Mouse (Mus musculus) limb, embryonic 15.5 days (tissue): ENCODE results near the gene Hmgb1. TPM values are rescaled to one million over a fixed set of nuclear protein-coding genes. Genes with fewer than 3 reads are reported as not detected.

ENCODE experiments used
- ATAC-seq: fragments of 200-750 bp; cut with Nextera tagmentation; 2 replicates; pipeline ENCODE4 v1.8.0; 2017; ENCODE audit warnings: low read depth, moderate TSS enrichment; ENCODE audit not compliant: insufficient number of reproducible peaks, low FRiP score, low TSS enrichment
- H3K27ac ChIP-seq: fragments of 300-500 bp; sonication (generic); 2 replicates; pipeline ENCODE4 v1.5.1; 2015; ENCODE audit warnings: moderate library complexity, mild to moderate bottlenecking, inconsistent platforms
- H3K27me3 ChIP-seq: fragments of 300-500 bp; sonication (generic); 2 replicates; pipeline ENCODE4 v1.6.1; 2015; ENCODE audit warnings: inconsistent platforms
- H3K36me3 ChIP-seq: fragments of 300-500 bp; sonication (generic); 2 replicates; pipeline ENCODE4 v1.6.1; 2015; ENCODE audit warnings: inconsistent platforms
- H3K4me1 ChIP-seq: fragments of 300-500 bp; sonication (generic); 2 replicates; pipeline ENCODE4 v1.6.1; 2015; ENCODE audit warnings: inconsistent platforms
- H3K4me2 ChIP-seq: fragments of 300-500 bp; sonication (generic); 2 replicates; pipeline ENCODE4 v1.6.1; 2015; ENCODE audit warnings: mild to moderate bottlenecking, inconsistent platforms
- H3K4me3 ChIP-seq: fragments of 300-500 bp; sonication (generic); 2 replicates; pipeline ENCODE4 v1.5.1; 2015; ENCODE audit warnings: mild to moderate bottlenecking, inconsistent platforms
- H3K9ac ChIP-seq: fragments of 300-500 bp; sonication (generic); 2 replicates; pipeline ENCODE4 v1.6.1; 2015; ENCODE audit warnings: inconsistent platforms
- H3K9me3 ChIP-seq: fragments of 300-500 bp; sonication (generic); 2 replicates; pipeline ENCODE4 v1.6.1; 2016; ENCODE audit warnings: inconsistent platforms
- WGBS: fragments of 180-500 bp; shearing (Covaris S2); methylation state at CpG from one replicate; pipeline ENCODE4 v1.1.7; 2015; 5-methylcytosine and 5-hydroxymethylcytosine counted together
- polyA plus RNA-seq: library from polyadenylated mRNA; unstranded; fragments of >200 nt; fragmentation: Nextera tagmentation; extraction: Ambion mirVana; gene quantifications from 2 replicates; pipeline ENCODE4 v1.2.1, GENCODE M21; 2015

Gene Hmgb1
- polyA plus RNA-seq, 1 experiment from 2014 or later: 1,273 TPM

DNA sequence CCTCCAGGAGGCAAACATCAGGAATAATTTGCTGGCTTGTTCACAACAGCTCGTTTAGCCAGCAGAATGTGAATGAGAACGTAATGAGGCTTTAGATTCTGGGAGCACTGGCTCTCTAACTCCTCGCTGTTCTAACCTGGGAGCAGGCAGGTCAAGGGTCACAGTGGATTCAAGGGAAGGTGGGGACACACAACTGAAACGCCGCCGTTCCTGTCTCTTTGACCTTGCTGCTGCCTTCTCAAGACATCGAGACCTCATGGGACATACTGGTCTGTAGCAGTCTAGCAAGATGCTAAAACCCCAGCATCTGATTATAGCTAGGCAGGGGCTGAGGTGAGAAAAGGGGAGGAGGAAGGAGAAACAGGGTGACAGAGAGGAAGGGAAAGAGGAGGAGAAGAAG is 70.8 kb downstream of the Hmgb1 start:
- Histone ChIP-seq H3K9ac (no peak overlapping the region), H3K4me1 (peaks cover 11% of the 10 kb centered on the region; the same call in 1 of the 2 replicates), H3K9me3 (no peaks in the 10 kb centered on the region), H3K4me3 (no peak overlapping the region), H3K36me3 (no peaks in the 10 kb centered on the region), H3K4me2 (no peak overlapping the region), H3K27me3 (no peaks in the 10 kb centered on the region), H3K27ac (no peak overlapping the region)
- ATAC-seq: no peak
- 61% methylated on average over 7 of the region's 7 CpGs for WGBS

DNA sequence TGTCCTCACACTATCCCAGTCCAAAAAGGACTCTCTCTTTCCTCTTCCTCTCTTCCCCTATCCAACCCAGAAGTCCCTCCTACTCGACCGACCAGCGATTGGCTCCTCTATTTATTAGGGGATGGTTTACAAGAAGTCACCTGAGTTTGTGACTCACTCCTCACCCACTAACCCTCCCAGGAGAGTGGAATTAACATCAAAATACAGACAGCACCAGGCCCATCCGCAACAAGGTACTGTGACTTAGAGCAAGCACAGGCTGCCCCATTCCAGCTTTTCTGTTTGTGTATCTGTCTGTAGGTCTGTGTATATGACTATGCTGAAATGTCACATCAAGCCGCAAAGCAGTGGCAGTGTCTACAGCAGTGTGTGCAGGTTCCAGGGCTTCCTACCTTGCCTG is 71.7 kb downstream of the Hmgb1 start:
- no peak for ATAC-seq

DNA sequence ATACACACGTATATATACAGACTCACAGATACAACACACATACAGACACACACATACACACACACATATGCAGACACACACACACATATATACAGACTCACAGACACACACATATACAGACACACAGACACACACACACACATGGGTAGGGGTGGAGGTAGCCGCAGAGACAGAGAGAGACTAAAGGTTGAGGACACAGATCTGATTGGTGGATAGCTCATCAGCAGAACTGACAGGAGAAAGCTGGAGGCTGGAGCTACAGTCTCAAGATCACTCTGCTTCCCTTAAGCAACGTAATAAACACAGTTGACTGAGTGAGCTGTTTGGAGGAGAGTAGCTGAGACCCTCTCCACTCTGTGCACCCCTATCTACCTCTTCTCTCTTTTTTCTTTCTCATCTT is 75.1 kb downstream of the Hmgb1 start:
- Histone ChIP-seq H3K27me3 (no peaks in the 10 kb centered on the region), H3K4me1 (no peaks in the 10 kb centered on the region), H3K9ac (no peak overlapping the region), H3K4me2 (no peak overlapping the region), H3K4me3 (no peak overlapping the region), H3K9me3 (no peaks in the 10 kb centered on the region), H3K36me3 (no peaks in the 10 kb centered on the region), H3K27ac (no peak overlapping the region)
- WGBS: 86% methylated on average over 3 of the region's 3 CpGs
- no peak for ATAC-seq

More for the DNA sequence above, 71.7 kb downstream of the Hmgb1 start:
- H3K27me3 ChIP-seq: no peaks in the 10 kb centered on the region
- 0 out of 2 replicates have a peak, but pooled peaks cover 3% of the 10 kb centered on the region for H3K4me1 ChIP-seq
- H3K27ac ChIP-seq: no peak overlapping the region
- no peak overlapping the region for H3K4me3 ChIP-seq
- no peaks in the 10 kb centered on the region for H3K36me3 ChIP-seq
- H3K9ac ChIP-seq: no peak overlapping the region
- H3K9me3 ChIP-seq: no peaks in the 10 kb centered on the region
- no peak overlapping the region for H3K4me2 ChIP-seq
- 81% methylated on average over 5 of the region's 5 CpGs for WGBS

DNA sequence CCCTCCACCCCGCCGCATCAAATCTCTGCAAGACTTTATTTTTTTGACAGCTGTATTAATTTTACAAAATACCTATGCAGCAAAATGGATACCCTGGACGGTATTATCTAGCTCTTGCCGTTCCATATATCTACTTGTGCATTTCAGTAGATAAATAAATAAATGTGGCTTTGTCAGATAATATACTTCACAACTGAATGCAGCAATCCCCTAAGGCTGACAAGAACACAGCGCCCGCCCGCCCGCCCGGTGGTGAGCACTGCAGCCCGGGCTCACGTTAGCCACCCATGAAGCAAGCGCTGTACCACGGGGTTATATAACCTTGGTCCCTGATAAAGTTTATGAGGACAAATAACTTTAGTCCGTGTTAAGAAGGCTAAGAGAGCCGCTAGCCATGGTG is 76.1 kb downstream of the Hmgb1 start:
- H3K4me1 ChIP-seq: no peaks in the 10 kb centered on the region
- 74% methylated on average over 15 of the region's 15 CpGs for WGBS
- no peak for ATAC-seq

DNA sequence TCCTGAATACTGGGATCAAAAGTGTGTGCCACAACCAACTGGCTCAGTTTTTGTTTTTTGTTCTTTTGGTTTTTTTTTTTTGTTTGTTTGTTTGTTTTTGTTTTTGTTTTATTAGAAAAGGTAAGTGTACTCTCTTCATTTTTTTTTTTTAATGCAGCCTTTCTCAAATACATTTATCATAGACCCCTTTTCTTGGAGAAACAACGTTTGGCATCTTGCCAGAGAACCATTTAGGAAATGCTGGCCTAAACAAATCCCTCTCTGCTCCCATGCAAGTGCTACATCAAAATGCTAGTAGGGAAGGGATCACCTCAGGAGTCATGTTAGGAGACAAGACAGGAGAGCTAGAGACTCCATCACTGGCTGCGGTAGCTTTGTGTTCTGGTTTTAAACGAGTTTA is 76.7 kb downstream of the Hmgb1 start:
- no peak overlapping the region for H3K4me2 ChIP-seq
- no peak overlapping the region for H3K27ac ChIP-seq
- no peak overlapping the region for H3K9ac ChIP-seq
- H3K9me3 ChIP-seq: no peaks in the 10 kb centered on the region
- 50% methylated on average over 3 of the region's 3 CpGs for WGBS
- H3K36me3 ChIP-seq: no peaks in the 10 kb centered on the region
- no peaks in the 10 kb centered on the region for H3K27me3 ChIP-seq
- H3K4me3 ChIP-seq: no peak overlapping the region
- H3K4me1 ChIP-seq: no peaks in the 10 kb centered on the region
- no peak for ATAC-seq

More for the DNA sequence above, 76.1 kb downstream of the Hmgb1 start:
- H3K4me3 ChIP-seq: no peak overlapping the region
- no peak overlapping the region for H3K4me2 ChIP-seq
- no peaks in the 10 kb centered on the region for H3K9me3 ChIP-seq
- no peaks in the 10 kb centered on the region for H3K27me3 ChIP-seq
- H3K27ac ChIP-seq: no peak overlapping the region
- H3K9ac ChIP-seq: no peak overlapping the region
- H3K36me3 ChIP-seq: no peaks in the 10 kb centered on the region

- 84% methylated on average over 8 of the region's 8 CpGs for WGBS
- Histone ChIP-seq H3K27ac (no peak overlapping the region), H3K36me3 (no peaks in the 10 kb centered on the region), H3K4me2 (no peak overlapping the region), H3K4me1 (no peaks in the 10 kb centered on the region), H3K27me3 (no peaks in the 10 kb centered on the region), H3K9ac (no peak overlapping the region), H3K4me3 (no peak overlapping the region), H3K9me3 (no peaks in the 10 kb centered on the region)
- ATAC-seq: no peak
Measured at GRCm38 (mm10) chr5:149104096-149104725, 80.1 kb downstream of the Hmgb1 start.

DNA sequence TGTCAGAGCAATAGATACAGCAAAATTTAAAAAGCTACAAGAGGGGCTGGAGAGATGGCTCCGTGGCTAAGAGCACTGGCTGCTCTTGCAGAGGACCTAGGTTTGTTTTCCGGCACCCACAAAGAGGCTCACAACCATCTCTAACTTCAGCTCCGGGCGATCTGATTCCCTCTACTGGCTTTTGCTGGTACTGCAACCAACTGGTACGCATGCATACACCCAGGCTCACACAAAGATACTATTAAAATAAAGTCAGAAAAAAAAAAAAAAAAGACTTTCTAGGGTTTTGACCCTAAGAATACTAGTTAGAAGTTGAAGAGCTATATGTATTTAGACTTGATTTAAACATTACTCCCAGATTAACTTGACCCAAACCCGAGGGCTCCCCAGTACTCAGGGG is 82.4 kb downstream of the Hmgb1 start:
- 83% methylated on average over 6 of the region's 6 CpGs for WGBS
- H3K27me3 ChIP-seq: no peaks in the 10 kb centered on the region
- H3K4me2 ChIP-seq: no peak overlapping the region
- no peak overlapping the region for H3K9ac ChIP-seq
- H3K4me1 ChIP-seq: no peaks in the 10 kb centered on the region
- no peak overlapping the region for H3K4me3 ChIP-seq
- no peak for ATAC-seq
- H3K9me3 ChIP-seq: no peaks in the 10 kb centered on the region
- no peak overlapping the region for H3K27ac ChIP-seq
- H3K36me3 ChIP-seq: no peaks in the 10 kb centered on the region

GRCm38 (mm10) chr5:149100091-149100490 is 84.2 kb downstream of the Hmgb1 start:
- ATAC-seq: no peak
- no peaks in the 10 kb centered on the region for H3K9me3 ChIP-seq
- H3K4me3 ChIP-seq: no peak overlapping the region
- 69% methylated on average over 3 of the region's 3 CpGs for WGBS
- H3K9ac ChIP-seq: no peak overlapping the region
- no peak overlapping the region for H3K27ac ChIP-seq
- H3K4me1 ChIP-seq: no peaks in the 10 kb centered on the region
- no peaks in the 10 kb centered on the region for H3K36me3 ChIP-seq
- H3K4me2 ChIP-seq: no peak overlapping the region
- no peaks in the 10 kb centered on the region for H3K27me3 ChIP-seq

DNA sequence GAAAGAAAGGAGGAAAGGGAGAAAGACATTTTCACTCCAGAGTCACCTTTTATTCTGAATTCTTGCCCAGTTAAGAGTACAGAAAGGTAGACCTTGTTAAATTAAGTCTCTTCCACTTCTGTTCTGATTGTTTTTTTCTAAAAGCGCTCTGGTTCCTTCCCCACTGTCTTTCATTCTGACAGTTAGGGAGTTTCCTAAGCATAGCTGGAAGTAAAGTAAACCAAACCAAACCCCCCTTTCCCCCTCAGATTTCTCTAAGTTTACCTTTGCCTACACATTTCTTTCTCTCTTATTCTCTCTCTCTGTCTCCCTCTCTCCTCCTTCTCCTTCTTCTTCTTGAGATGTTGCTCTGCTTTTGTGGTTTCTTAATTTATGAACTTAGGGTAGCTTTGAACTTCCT is 85.3 kb downstream of the Hmgb1 start:
- WGBS: 92% methylated on average over 1 of the region's 1 CpGs

DNA sequence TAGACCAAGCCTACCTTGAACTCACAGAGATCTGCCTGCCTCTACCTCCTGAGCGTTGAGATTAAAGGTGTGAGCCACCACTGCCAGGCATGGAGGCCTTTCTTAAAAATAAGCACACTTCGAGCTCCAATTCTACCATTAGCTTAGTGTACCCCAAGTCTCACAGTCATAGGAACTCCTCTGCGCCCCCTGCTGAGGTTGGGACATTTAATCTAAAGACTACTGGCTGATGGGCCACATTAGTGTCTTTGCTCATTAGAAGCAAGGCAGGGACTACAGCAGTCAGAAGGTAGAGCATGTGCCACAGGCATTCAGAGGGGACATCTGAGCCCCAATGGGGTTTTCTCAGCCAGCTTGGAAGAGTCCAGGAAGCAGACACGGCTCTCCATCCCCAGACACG is 86.4 kb downstream of the Hmgb1 start:
- no peak for ATAC-seq
- H3K4me2 ChIP-seq: no peak overlapping the region
- H3K9me3 ChIP-seq: no peaks in the 10 kb centered on the region
- H3K36me3 ChIP-seq: no peaks in the 10 kb centered on the region
- WGBS: 82% methylated on average over 5 of the region's 5 CpGs
- H3K27me3 ChIP-seq: no peaks in the 10 kb centered on the region
- H3K9ac ChIP-seq: no peak overlapping the region
- H3K27ac ChIP-seq: no peak overlapping the region
- H3K4me1 ChIP-seq: no peaks in the 10 kb centered on the region
- H3K4me3 ChIP-seq: no peak overlapping the region

More for the DNA sequence above, 85.3 kb downstream of the Hmgb1 start:
- Histone ChIP-seq H3K9me3 (no peaks in the 10 kb centered on the region), H3K4me2 (no peak overlapping the region), H3K27me3 (no peaks in the 10 kb centered on the region), H3K27ac (no peak overlapping the region), H3K36me3 (no peaks in the 10 kb centered on the region), H3K4me3 (no peak overlapping the region), H3K9ac (no peak overlapping the region), H3K4me1 (no peaks in the 10 kb centered on the region)
- no peak for ATAC-seq

DNA sequence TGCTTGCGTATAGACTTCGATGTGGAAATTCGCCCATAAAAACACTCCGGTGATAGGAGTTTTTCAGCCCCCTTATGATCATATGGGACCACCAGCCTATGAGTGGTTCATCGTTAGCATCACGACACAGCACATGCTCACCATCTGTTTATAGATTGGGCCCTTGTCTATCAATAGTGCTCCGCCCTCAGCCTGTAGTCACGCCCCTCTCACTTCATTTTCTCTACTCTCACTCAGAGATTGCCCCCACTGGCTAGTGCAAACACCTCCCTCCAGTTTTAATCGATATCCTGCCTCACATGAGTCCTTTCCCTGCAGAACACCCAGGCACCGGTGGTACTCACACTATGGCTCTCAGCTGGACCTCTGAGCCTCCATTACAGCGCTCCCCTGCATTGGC is 88.0 kb downstream of the Hmgb1 start:
- Histone ChIP-seq H3K4me2 (no peak overlapping the region), H3K27ac (no peak overlapping the region), H3K4me3 (no peak overlapping the region), H3K9ac (no peak overlapping the region), H3K4me1 (no peaks in the 10 kb centered on the region), H3K27me3 (no peaks in the 10 kb centered on the region), H3K9me3 (no peaks in the 10 kb centered on the region), H3K36me3 (no peaks in the 10 kb centered on the region)
- WGBS: 61% methylated on average over 11 of the region's 11 CpGs
- ATAC-seq: no peak

DNA sequence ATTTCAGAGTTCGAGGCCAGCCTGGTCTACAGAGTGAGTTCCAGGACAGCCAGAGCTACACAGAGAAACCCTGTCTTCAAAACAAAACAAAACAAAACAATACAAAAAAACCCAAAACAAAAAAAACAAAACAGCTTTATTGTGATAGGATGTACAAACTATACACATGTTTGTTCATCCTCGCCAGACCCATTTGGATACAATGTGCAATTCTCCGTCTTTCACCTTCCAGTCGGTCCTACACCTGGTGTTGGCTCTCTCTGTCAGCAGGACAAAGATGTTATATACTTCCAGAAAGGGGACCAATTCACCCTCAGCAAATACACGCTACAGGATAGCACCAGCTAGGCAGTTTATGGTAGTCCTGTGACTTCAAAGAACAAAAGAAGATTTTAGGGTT is 91.4 kb downstream of the Hmgb1 start:
- no peak for ATAC-seq
- H3K27me3 ChIP-seq: no peaks in the 10 kb centered on the region
- 93% methylated on average over 5 of the region's 5 CpGs for whole genome bisulfite sequencing
- no peaks in the 10 kb centered on the region for H3K4me1 ChIP-seq
- no peaks in the 10 kb centered on the region for H3K9me3 ChIP-seq
- H3K4me2 ChIP-seq: no peak overlapping the region
- H3K4me3 ChIP-seq: no peak overlapping the region
- H3K36me3 ChIP-seq: no peaks in the 10 kb centered on the region
- no peak overlapping the region for H3K27ac ChIP-seq
- no peak overlapping the region for H3K9ac ChIP-seq

- H3K36me3 ChIP-seq: no peaks in the 10 kb centered on the region
- no peaks in the 10 kb centered on the region for H3K4me1 ChIP-seq
- H3K27me3 ChIP-seq: no peaks in the 10 kb centered on the region
- no peak overlapping the region for H3K4me2 ChIP-seq
- no peak overlapping the region for H3K4me3 ChIP-seq
- 83% methylated on average over 4 of the region's 4 CpGs for WGBS
- ATAC-seq: no peak
- no peaks in the 10 kb centered on the region for H3K9me3 ChIP-seq
- H3K27ac ChIP-seq: no peak overlapping the region
- no peak overlapping the region for H3K9ac ChIP-seq
Measured at GRCm38 (mm10) chr5:149092526-149092925, 91.8 kb downstream of the Hmgb1 start.
